In the genomic region with DNA sequence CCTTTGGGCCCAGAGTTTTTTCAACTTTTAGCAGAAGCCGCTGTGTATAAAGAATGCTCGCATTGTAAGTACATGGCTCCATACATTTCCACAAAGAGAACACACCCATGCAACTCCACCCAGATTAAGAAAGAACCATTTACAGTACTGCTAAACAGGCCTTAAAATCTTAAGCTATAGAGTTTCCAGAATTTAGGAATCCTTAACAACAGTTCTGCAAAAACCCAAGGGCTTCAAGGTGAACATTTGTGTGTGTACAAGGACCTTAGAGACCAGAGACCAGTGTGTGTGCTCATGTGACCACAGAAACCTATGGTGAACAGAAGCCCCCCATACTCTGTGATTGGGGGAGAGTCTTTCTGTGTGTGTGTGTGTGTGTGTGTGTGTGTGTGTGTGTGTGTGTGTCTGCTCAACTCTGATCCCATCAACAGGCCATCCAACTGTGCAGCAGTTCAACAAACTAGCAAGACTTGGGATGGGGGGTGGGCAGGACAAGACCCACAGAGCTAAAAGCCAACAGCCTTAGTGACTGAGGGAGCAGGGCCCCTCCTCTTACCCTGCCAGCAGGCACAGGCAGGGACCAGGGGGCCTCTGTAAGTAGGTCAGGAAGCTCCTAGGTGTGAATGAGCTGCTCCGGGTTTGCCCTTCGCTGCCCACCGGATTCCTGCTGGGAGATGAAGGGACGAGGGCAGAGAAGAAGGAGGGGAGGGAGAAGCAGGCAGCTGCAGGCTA, we compare ENCODE assay signal across 1 mouse cellular context.
TF ChIP-seq lines count a peak whose summit lies in the region.

No protein-coding gene starts in this region.

TF ChIP-seq in myocyte, 11 proteins besides CTCF, POLR2A, EP300 and RAD21 (continued from another document):
- TF ChIP-seq TCF3 (IDR thresholded peaks at IDR 0.05; ENCODE audit: insufficient read length, low read depth) (no peak), MYOD1 (IDR thresholded peaks at IDR 0.05; ENCODE audit: control insufficient read depth in 1 of 3, insufficient read length in 2 of 3, low read depth in 2 of 3) (no peak), E2F4 (IDR thresholded peaks at IDR 0.05; ENCODE audit: insufficient read depth) (no peak), POLR2AphosphoS2 (IDR thresholded peaks at IDR 0.05; ENCODE audit: insufficient read length, low read depth) (no peak), REST (IDR thresholded peaks at IDR 0.05; ENCODE audit: insufficient read depth, insufficient read length) (no peak), SRF (IDR thresholded peaks at IDR 0.05; ENCODE audit: control insufficient read depth, insufficient read length, low read depth) (no peak)
